Mouse (Mus musculus) stomach, postnatal 0 days (tissue): ENCODE measurements around the gene Cntf.

Source experiments
- CTCF ChIP-seq: IDR thresholded peaks from 2 replicates; pipeline ENCODE4 v1.5.1; 2016; ENCODE audit warnings: antibody characterized with exemption, low read depth, mild to moderate bottlenecking, moderate library complexity
- EP300 ChIP-seq: optimal IDR thresholded peaks from 2 replicates; pipeline ENCODE3; 2016; ENCODE audit warnings: antibody characterized with exemption

DNA sequence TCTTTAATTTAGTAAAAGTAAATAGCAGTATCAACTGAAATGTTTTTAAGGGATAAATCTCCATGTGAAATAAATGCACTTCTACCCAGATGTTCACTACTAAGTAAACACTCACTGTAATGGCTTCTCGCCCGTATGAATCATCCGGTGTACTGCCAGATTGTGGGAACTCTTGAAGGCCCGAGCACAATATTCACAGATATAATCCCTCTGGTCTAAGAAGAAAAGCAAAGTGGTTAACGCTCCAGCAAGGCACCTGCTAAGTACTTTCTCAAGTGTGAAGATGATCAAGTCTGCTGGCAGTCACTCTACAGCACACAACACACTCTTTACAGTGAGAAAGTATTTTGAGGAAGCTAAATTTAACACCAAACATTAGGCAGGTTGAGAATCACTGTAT lies 5.5 kb upstream of the Cntf start:
- no peak for TF ChIP-seq CTCF
- no peak for TF ChIP-seq EP300
